In the genomic region with DNA sequence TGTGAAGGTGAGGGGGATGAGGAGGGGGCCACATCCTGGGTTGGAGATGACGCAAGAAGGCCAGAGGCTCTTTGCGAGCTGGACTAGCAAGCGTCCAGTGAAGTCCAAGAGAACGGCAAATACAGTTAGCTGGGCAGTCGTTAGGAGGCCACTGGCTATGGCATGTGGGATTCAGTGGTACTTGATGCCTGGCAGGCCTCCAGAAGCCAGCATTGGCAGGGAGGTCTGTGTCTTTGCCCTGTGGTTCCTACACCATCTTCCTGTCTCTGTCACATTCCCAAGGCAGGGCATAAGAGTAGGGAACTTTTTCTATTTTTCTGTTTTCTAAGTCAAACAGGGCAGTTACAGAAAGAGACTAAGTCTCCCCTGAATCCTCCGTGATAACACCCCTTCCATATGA, we compare ENCODE assay signal across 9 mouse cellular contexts.
A peak's percentile ranks its signal among the peaks of the same experiment; 100 is the strongest.
DNase-seq lines count a peak whose midpoint lies in the region; ATAC-seq and TF ChIP-seq lines count a peak whose summit lies in the region.
"Had no signal": no experiment of that assay in that cellular context is flagged by ENCODE, and none has a peak within 500 bp of the region (broad histone marks: within the 10 kb centered on the region; RNA-seq: fewer than 3 reads in every experiment).

No protein-coding gene starts in this region.

- WGBS in forebrain, embryonic 10.5 days: 83% methylated on average over 6 of the region's 6 CpGs
- 39% methylated on average over 6 of the region's 6 CpGs for WGBS in hindbrain, embryonic 16.5 days
- 24% methylated on average over 6 of the region's 6 CpGs for WGBS in midbrain, postnatal 0 days

- 0 out of 2 replicates have a peak, but pooled peaks cover 2% of the 10 kb centered on the region for H3K27me3 ChIP-seq in forebrain, embryonic 10.5 days (ENCODE audit: poor library complexity, severe bottlenecking)
- H3K27me3 ChIP-seq in hindbrain, embryonic 16.5 days (replicated peaks; ENCODE audit: control insufficient read depth, insufficient read depth, low read length): no peaks in the 10 kb centered on the region
- no peaks in the 10 kb centered on the region for H3K27me3 ChIP-seq in midbrain, postnatal 0 days (ENCODE audit: insufficient read depth, low read length)

- ATAC-seq in hindbrain, embryonic 16.5 days: peak; percentile 5
- ATAC-seq in midbrain, postnatal 0 days (ENCODE audit: low FRiP score): no peak

- H3K4me2 ChIP-seq in hindbrain, embryonic 16.5 days (ENCODE audit: low read length): no peak overlapping the region
- H3K4me2 ChIP-seq in midbrain, postnatal 0 days (ENCODE audit: low read depth, low read length, poor library complexity, severe bottlenecking): no peak overlapping the region

- H3K4me1 ChIP-seq in forebrain, embryonic 10.5 days: peaks cover 51% of the 10 kb centered on the region
- H3K4me1 ChIP-seq in hindbrain, embryonic 16.5 days (ENCODE audit: control insufficient read depth, insufficient read depth, low read depth, low read length): peaks cover 40% of the 10 kb centered on the region
- peaks cover 14% of the 10 kb centered on the region for H3K4me1 ChIP-seq in midbrain, postnatal 0 days (ENCODE audit: insufficient read depth, low read length)

- no peaks in the 10 kb centered on the region for H3K36me3 ChIP-seq in forebrain, embryonic 10.5 days (replicated peaks)
- peaks cover 2% of the 10 kb centered on the region; the same call in 1 of the 2 replicates for H3K36me3 ChIP-seq in hindbrain, embryonic 16.5 days (ENCODE audit: control insufficient read depth, insufficient read depth, low read length)
- H3K36me3 ChIP-seq in midbrain, postnatal 0 days (ENCODE audit: insufficient read depth, low read length): no peaks in the 10 kb centered on the region; the same call in 1 of the 2 replicates

- no peak for TF ChIP-seq CTCF in midbrain, postnatal 0 days (IDR thresholded peaks at IDR 0.05)

- H3K4me3 ChIP-seq in forebrain, embryonic 10.5 days: no peak overlapping the region
- H3K4me3 ChIP-seq in hindbrain, embryonic 16.5 days (ENCODE audit: low read length): no peak overlapping the region
- H3K4me3 ChIP-seq in midbrain, postnatal 0 days (ENCODE audit: low read depth, low read length): no peak overlapping the region

- DNase-seq in cerebellum, postnatal 25 days: peak; percentile 47 to 62
- no peak for DNase-seq in cerebellum, adult 9-10 months
- DNase-seq in forebrain, embryonic 10.5 days (ENCODE audit: extremely low spot score, low spot score): no peak
- peak; percentile 64 for DNase-seq in midbrain, postnatal 0 days (ENCODE audit: low spot score)
- no peak for DNase-seq in frontal cortex, postnatal 14 days (ENCODE audit: low spot score in 2 of 2)
- no peak for DNase-seq in B cell, adult 2 months
- DNase-seq in left cerebral cortex, adult 18-20 months (ENCODE audit: low spot score in 2 of 2): no peak

- no peaks in the 10 kb centered on the region for H3K9me3 ChIP-seq in forebrain, embryonic 10.5 days
- no peaks in the 10 kb centered on the region for H3K9me3 ChIP-seq in hindbrain, embryonic 16.5 days (ENCODE audit: control insufficient read depth, low read length)
- no peaks in the 10 kb centered on the region for H3K9me3 ChIP-seq in midbrain, postnatal 0 days (ENCODE audit: low read length)

- H3K27ac ChIP-seq in forebrain, embryonic 10.5 days: peak overlapping the region; percentile 84
- H3K27ac ChIP-seq in hindbrain, embryonic 16.5 days (ENCODE audit: low read depth, low read length): peak overlapping the region; percentile 85
- peak overlapping the region; percentile 75 for H3K27ac ChIP-seq in midbrain, postnatal 0 days (ENCODE audit: low read depth, low read length)
- H3K27ac ChIP-seq: liver, embryonic 14.5 days had no signal

- H3K9ac ChIP-seq in hindbrain, embryonic 16.5 days (ENCODE audit: low read depth, low read length): 0 out of 2 replicates have a peak overlapping the region, but pooled peaks have one; percentile 15
- H3K9ac ChIP-seq in midbrain, postnatal 0 days (replicated peaks; ENCODE audit: low read length, poor library complexity, severe bottlenecking): no peak overlapping the region
- H3K9ac ChIP-seq: liver, embryonic 14.5 days had no signal

Comparison
In these comparisons a context has a peak if more than half of its experiments do, and no peak if none do; other contexts are left out.
1. DNase-seq: peak in cerebellum, postnatal 25 days (2 of 2) and midbrain, postnatal 0 days (single experiment); none in cerebellum, adult 9-10 months (single experiment), forebrain, embryonic 10.5 days (single experiment), frontal cortex, postnatal 14 days (0 of 2), B cell, adult 2 months (0 of 2) and left cerebral cortex, adult 18-20 months (0 of 2).
2. Peak in every context shown above with its lines, with median percentiles within 50 percentile points of each other: H3K27ac ChIP-seq.